Mouse (Mus musculus): ENCODE measurements at regions not wholly inside any gene's neighbourhood (a gene's known extent, or its start where the extent isn't known, plus 50 kb on each side); places are given as distances from the start of the nearest gene placed in this dataset.
A peak's percentile ranks its signal among the peaks of the same experiment; 100 is the strongest.

DNA sequence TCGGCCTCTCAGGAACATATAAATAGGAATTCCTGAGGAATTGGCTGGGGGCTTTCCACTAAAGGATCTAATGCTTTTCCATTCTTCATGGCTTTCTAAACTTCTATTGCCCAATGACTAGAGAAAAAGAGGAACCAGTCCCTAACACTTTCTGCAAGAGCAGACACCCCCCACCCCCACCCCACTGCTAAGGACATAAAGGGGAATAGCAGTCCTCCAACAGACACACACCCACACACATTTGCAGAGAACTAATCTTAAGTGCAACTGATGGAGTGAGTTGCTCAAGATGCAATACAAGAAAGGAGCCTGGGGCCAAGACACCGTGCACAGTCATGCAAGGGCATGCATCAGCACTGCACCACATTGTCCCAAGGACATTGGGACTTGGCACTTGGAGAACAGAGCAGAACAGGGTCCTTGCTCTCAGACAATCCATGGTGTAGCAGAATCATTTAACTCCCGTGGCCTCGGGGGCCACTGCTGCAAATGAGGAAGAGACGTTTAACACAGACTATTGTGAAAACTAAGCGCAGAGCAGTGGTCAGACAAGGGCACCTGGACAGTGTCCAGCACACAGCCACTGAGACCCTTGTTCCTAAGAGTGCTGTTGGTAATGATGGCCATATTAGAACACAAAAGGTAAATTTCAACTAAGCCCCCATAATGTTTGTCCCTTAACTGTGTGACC is 161.1 kb downstream of the Xpnpep1 start:
- no peak for ATAC-seq (ENCODE audit: low read depth)
- no peak overlapping the region for H3K27ac ChIP-seq (ENCODE audit: low read length)
- no peaks in the 10 kb centered on the region for H3K9me3 ChIP-seq (ENCODE audit: control insufficient read depth, low read length)
- H3K36me3 ChIP-seq (ENCODE audit: control insufficient read depth, insufficient read depth, low read length): no peaks in the 10 kb centered on the region
- no peaks in the 10 kb centered on the region for H3K4me1 ChIP-seq (replicated peaks; ENCODE audit: control insufficient read depth, insufficient read depth, low read length)
- no peak overlapping the region for H3K4me2 ChIP-seq (ENCODE audit: low read depth, low read length)
- 85% methylated on average over 6 of the region's 6 CpGs for WGBS
- H3K4me3 ChIP-seq (ENCODE audit: low read length): no peak overlapping the region
- H3K27me3 ChIP-seq (ENCODE audit: control insufficient read depth, insufficient read depth, low read depth, low read length): no peaks in the 10 kb centered on the region
- H3K9ac ChIP-seq (ENCODE audit: low read length): no peak overlapping the region

DNA sequence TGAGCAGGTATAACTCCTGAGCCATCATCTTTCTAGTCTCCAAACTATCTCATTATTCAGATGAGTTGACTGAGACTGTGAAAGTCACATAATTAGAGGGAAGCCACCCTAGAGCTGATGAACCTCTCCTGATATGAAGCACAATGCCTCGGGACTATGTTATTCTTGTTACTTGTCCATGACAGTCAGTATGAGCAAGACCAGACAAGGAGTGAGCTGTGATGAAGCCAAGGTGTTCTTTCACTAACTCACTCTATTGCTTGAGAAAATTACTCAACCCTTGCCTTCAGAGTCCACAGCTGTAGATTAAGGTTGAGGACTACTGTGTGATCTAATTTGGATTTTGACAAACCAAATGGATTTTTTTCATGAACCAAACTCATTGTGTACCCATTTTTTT is 173.4 kb downstream of the Xpnpep1 start:
- no peaks in the 10 kb centered on the region for H3K27me3 ChIP-seq (ENCODE audit: control insufficient read depth, insufficient read depth, low read depth, low read length)
- no peak overlapping the region for H3K27ac ChIP-seq (ENCODE audit: low read length)
- no peaks in the 10 kb centered on the region for H3K4me1 ChIP-seq (replicated peaks; ENCODE audit: control insufficient read depth, insufficient read depth, low read length)
- H3K9me3 ChIP-seq (ENCODE audit: control insufficient read depth, low read length): no peaks in the 10 kb centered on the region
- H3K4me2 ChIP-seq (ENCODE audit: low read depth, low read length): no peak overlapping the region
- no peaks in the 10 kb centered on the region for H3K36me3 ChIP-seq (ENCODE audit: control insufficient read depth, insufficient read depth, low read length)
- ATAC-seq (ENCODE audit: low read depth): no peak
- H3K9ac ChIP-seq (ENCODE audit: low read length): no peak overlapping the region
- 76% methylated on average over 1 of the region's 1 CpGs for WGBS
- H3K4me3 ChIP-seq (ENCODE audit: low read length): no peak overlapping the region

DNA sequence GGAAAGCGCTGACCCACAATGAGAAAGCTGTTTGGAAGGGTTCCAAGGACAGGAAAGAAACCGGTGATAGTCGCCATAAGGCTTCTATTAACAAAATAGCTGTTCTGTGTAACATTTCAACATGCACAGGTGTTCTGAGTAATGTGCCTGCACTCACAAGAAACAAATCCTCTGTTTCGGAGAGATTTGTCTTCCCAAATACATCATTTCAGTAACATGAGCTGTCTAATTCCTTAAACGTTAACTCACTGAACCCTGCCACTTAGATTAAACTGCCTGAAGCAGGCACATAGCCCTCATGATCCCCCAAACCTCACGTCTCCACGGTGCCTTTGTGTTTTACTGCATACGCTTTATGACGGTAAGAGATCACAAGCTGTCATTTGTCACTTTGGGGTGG is 178.4 kb downstream of the Xpnpep1 start:
- Histone ChIP-seq H3K4me2 (ENCODE audit: low read depth, low read length) (no peak overlapping the region), H3K27me3 (ENCODE audit: control insufficient read depth, insufficient read depth, low read depth, low read length) (no peaks in the 10 kb centered on the region), H3K27ac (ENCODE audit: low read length) (no peak overlapping the region), H3K9me3 (ENCODE audit: control insufficient read depth, low read length) (no peaks in the 10 kb centered on the region), H3K36me3 (ENCODE audit: control insufficient read depth, insufficient read depth, low read length) (no peaks in the 10 kb centered on the region), H3K4me3 (ENCODE audit: low read length) (no peak overlapping the region), H3K4me1 (replicated peaks; ENCODE audit: control insufficient read depth, insufficient read depth, low read length) (no peaks in the 10 kb centered on the region), H3K9ac (ENCODE audit: low read length) (no peak overlapping the region)
- ATAC-seq (ENCODE audit: low read depth): no peak
- 41% methylated on average over 9 of the region's 9 CpGs for WGBS

DNA sequence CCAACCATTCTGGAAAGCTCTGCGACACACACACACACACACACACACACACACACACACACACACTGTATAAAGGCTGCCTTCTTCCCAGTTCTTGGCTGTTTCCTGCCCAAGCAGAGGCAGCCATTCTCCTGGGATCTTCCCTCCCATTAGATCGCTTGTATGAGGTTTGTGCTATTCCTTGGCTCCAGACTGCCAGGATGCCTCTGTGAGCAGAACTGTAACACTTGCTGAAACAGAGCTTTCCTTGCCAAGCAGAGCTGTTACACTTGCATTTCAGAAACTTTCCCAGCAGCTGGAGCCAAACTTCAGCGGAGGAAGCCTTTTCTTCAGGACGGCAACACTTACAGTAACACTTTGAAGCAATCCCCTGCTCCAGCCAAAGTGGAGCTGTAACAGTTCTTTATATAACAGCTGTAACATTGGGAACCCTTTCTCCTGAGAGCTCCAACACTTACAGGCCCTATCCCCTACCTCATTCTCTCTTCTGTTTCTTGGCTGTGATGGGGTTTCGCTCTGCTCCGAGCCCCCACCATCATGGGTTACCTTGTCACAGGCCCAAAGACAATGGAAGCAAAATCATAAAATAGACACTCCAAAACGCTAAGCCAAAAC is 185.8 kb downstream of the Xpnpep1 start:
- Histone ChIP-seq H3K4me1 (replicated peaks; ENCODE audit: control insufficient read depth, insufficient read depth, low read length) (no peaks in the 10 kb centered on the region), H3K27ac (ENCODE audit: low read length) (no peak overlapping the region), H3K4me2 (ENCODE audit: low read depth, low read length) (no peak overlapping the region), H3K27me3 (ENCODE audit: control insufficient read depth, insufficient read depth, low read depth, low read length) (no peaks in the 10 kb centered on the region), H3K4me3 (ENCODE audit: low read length) (no peak overlapping the region), H3K9me3 (ENCODE audit: control insufficient read depth, low read length) (no peaks in the 10 kb centered on the region), H3K9ac (ENCODE audit: low read length) (no peak overlapping the region), H3K36me3 (ENCODE audit: control insufficient read depth, insufficient read depth, low read length) (no peaks in the 10 kb centered on the region)
- peak; percentile 74 for ATAC-seq (ENCODE audit: low read depth)
- WGBS: 73% methylated on average over 7 of the region's 7 CpGs

DNA sequence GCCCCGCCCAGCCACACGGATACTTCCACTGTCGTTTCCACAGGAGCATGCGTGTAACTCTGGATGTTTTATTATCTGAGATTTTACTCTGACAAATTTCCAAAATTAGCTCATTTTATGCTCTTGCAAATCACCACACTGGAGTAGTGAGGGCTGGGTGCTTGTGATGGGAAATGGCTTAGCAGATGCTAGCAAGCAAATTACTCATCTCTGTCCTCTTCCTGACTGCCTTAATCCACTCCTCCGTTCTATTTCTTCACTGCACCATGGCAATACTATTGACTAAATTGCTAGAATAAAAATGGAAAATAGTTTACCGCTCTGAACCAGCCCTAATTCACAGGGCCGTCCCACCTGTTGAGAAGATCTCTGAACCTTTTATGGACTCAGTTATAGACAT is 223.8 kb downstream of the Xpnpep1 start:
- Histone ChIP-seq H3K27me3 (ENCODE audit: control insufficient read depth, insufficient read depth, low read depth, low read length) (no peaks in the 10 kb centered on the region), H3K9me3 (ENCODE audit: control insufficient read depth, low read length) (no peaks in the 10 kb centered on the region), H3K4me2 (ENCODE audit: low read depth, low read length) (no peak overlapping the region), H3K27ac (ENCODE audit: low read length) (no peak overlapping the region), H3K36me3 (ENCODE audit: control insufficient read depth, insufficient read depth, low read length) (no peaks in the 10 kb centered on the region), H3K4me3 (ENCODE audit: low read length) (no peak overlapping the region), H3K4me1 (replicated peaks; ENCODE audit: control insufficient read depth, insufficient read depth, low read length) (no peaks in the 10 kb centered on the region), H3K9ac (ENCODE audit: low read length) (no peak overlapping the region)
- no peak for ATAC-seq (ENCODE audit: low read depth)
- 77% methylated on average over 7 of the region's 7 CpGs for WGBS

DNA sequence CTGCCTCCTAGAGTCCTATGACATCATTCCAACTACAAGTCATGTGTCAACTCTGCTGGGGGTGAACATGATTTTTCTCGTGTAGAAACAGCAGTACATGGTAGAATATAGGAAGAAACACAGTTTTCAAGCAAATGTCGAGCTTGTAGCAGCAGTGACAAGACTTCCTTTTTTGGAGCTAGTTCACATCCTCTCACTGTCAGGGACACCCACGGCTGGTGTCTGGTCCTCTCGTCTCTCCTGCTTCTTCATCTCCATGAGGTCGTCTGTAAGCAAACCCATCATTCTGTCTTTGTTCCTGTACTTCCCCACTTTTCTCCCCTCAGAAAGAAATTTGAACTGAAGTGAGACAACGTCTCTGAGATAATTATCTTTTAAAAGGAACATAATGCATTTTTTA is 228.0 kb downstream of the Xpnpep1 start:
- H3K36me3 ChIP-seq (ENCODE audit: control insufficient read depth, insufficient read depth, low read length): no peaks in the 10 kb centered on the region
- 60% methylated on average over 6 of the region's 6 CpGs for WGBS
- H3K4me3 ChIP-seq (ENCODE audit: low read length): no peak overlapping the region
- H3K4me2 ChIP-seq (ENCODE audit: low read depth, low read length): no peak overlapping the region
- no peaks in the 10 kb centered on the region for H3K4me1 ChIP-seq (replicated peaks; ENCODE audit: control insufficient read depth, insufficient read depth, low read length)
- H3K9ac ChIP-seq (ENCODE audit: low read length): no peak overlapping the region
- no peak for ATAC-seq (ENCODE audit: low read depth)
- no peaks in the 10 kb centered on the region for H3K9me3 ChIP-seq (ENCODE audit: control insufficient read depth, low read length)
- no peaks in the 10 kb centered on the region for H3K27me3 ChIP-seq (ENCODE audit: control insufficient read depth, insufficient read depth, low read depth, low read length)
- H3K27ac ChIP-seq (ENCODE audit: low read length): no peak overlapping the region

DNA sequence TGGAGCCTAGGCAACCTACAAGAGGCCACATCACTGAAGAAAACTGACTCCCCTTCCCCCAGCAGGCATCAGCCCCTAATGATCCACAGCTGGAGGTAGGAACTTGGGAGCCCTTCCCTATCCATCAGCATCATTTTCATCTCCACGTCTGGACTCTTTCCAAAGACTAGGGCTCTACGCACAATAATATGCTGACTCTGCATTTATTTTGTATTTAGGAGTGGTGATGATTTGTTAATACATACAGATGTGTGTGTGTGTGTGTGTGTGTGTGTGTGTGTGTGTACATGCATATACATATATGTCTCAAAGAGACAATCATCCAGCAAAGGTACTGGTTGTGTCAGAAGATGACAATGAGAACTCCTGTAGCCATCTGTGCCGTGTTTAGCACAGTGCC is 251.2 kb downstream of the Xpnpep1 start:
- no peaks in the 10 kb centered on the region for H3K36me3 ChIP-seq (ENCODE audit: control insufficient read depth, insufficient read depth, low read length)
- H3K27me3 ChIP-seq (ENCODE audit: control insufficient read depth, insufficient read depth, low read depth, low read length): no peaks in the 10 kb centered on the region
- H3K4me2 ChIP-seq (ENCODE audit: low read depth, low read length): no peak overlapping the region
- no peak overlapping the region for H3K27ac ChIP-seq (ENCODE audit: low read length)
- WGBS: 71% methylated on average over 3 of the region's 3 CpGs
- H3K9ac ChIP-seq (ENCODE audit: low read length): no peak overlapping the region
- no peaks in the 10 kb centered on the region for H3K4me1 ChIP-seq (replicated peaks; ENCODE audit: control insufficient read depth, insufficient read depth, low read length)
- H3K9me3 ChIP-seq (ENCODE audit: control insufficient read depth, low read length): no peaks in the 10 kb centered on the region
- no peak for ATAC-seq (ENCODE audit: low read depth)
- H3K4me3 ChIP-seq (ENCODE audit: low read length): no peak overlapping the region

DNA sequence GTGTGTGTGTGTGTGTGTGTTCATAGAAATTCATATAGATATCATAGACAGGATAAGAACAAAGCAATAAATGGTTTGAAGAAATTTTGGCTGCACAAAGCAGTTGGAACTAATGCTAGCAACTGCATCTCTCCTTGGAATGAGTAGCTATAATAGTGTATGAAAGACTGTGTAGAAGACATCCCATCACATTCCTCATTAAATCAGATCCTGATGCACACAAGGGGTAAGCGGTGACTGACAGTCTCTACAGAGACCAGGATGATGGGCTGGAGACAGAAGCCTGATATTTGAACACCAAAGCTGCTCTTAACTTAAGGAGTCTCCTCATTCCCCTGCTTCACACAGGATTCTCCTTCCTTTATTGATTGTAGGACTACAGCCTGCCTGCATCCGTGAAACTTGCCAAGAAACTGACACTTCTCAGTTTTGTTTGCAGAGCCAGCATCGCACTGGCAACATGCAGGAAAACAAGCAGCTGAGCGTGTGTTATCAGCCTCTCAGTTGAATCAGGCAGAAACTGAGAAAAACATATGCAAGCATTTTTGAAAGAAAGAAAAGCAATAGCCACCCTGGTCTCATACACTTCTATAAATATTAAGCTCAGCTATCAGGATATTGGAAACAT is 271.1 kb downstream of the Xpnpep1 start:
- no peaks in the 10 kb centered on the region for H3K36me3 ChIP-seq (ENCODE audit: control insufficient read depth, insufficient read depth, low read length)
- no peak overlapping the region for H3K4me3 ChIP-seq (ENCODE audit: low read length)
- no peaks in the 10 kb centered on the region for H3K27me3 ChIP-seq (ENCODE audit: control insufficient read depth, insufficient read depth, low read depth, low read length)
- H3K4me2 ChIP-seq (ENCODE audit: low read depth, low read length): no peak overlapping the region
- 42% methylated on average over 4 of the region's 4 CpGs for WGBS
- no peak for ATAC-seq (ENCODE audit: low read depth)
- H3K27ac ChIP-seq (ENCODE audit: low read length): no peak overlapping the region
- H3K9ac ChIP-seq (ENCODE audit: low read length): no peak overlapping the region
- no peaks in the 10 kb centered on the region for H3K4me1 ChIP-seq (replicated peaks; ENCODE audit: control insufficient read depth, insufficient read depth, low read length)
- peaks cover 3% of the 10 kb centered on the region; the same call in 1 of the 2 replicates for H3K9me3 ChIP-seq (ENCODE audit: control insufficient read depth, low read length)

DNA sequence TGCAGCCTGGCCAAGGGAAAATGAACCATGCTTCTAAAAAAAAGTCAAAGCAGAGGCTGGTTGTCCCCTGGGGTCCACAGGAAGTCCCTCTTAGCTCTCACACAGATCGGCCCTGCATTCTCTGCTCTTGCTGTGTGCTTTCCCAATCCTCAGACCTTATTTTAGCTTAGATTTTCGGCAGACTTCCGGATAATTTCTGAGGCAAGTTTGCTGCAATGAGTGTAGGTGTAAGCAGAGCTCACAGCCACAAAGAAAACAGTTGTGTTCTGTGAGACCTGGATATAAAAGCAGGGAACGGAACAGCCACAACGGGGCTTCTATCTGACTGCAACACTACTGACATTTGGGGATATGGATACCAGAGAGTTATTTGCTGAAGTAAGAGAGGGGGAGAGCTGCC is 271.9 kb downstream of the Xpnpep1 start:
- Histone ChIP-seq H3K4me3 (ENCODE audit: low read length) (no peak overlapping the region), H3K9ac (ENCODE audit: low read length) (no peak overlapping the region), H3K9me3 (ENCODE audit: control insufficient read depth, low read length) (peaks cover 3% of the 10 kb centered on the region; the same call in 1 of the 2 replicates), H3K4me1 (replicated peaks; ENCODE audit: control insufficient read depth, insufficient read depth, low read length) (no peaks in the 10 kb centered on the region), H3K36me3 (ENCODE audit: control insufficient read depth, insufficient read depth, low read length) (no peaks in the 10 kb centered on the region), H3K27ac (ENCODE audit: low read length) (no peak overlapping the region), H3K4me2 (ENCODE audit: low read depth, low read length) (no peak overlapping the region), H3K27me3 (ENCODE audit: control insufficient read depth, insufficient read depth, low read depth, low read length) (no peaks in the 10 kb centered on the region)
- ATAC-seq (ENCODE audit: low read depth): no peak
- WGBS: 82% methylated on average over 5 of the region's 5 CpGs
